Mouse (Mus musculus) left cerebral cortex, adult 18-20 months (tissue): Measurements from ENCODE around the gene Ctf1. TPM values are rescaled to one million over a fixed set of nuclear protein-coding genes. Genes with fewer than 3 reads are reported as not detected.
"Not testable (repeated sequence)": the region's sequence is repeated elsewhere in the genome, so short reads cannot be mapped to it uniquely, and the experiment has no call there.

Experiments used
- DNase-seq, 2 experiments: peaks; one replicate each; pipeline ENCODE4 v3.0.0; 2021 to 2022; ENCODE audit warnings: low spot score in 2 of 2, mixed read lengths in 1 of 2
- total RNA-seq, 2 experiments: library from RNA; stranded (reverse); gene quantifications; 2 replicates each; pipeline ENCODE4 v1.2.3; 2021

Ctf1 gene
- total RNA-seq, 2 experiments from 2014 or later, result 2.7 to 4.4 TPM

DNA sequence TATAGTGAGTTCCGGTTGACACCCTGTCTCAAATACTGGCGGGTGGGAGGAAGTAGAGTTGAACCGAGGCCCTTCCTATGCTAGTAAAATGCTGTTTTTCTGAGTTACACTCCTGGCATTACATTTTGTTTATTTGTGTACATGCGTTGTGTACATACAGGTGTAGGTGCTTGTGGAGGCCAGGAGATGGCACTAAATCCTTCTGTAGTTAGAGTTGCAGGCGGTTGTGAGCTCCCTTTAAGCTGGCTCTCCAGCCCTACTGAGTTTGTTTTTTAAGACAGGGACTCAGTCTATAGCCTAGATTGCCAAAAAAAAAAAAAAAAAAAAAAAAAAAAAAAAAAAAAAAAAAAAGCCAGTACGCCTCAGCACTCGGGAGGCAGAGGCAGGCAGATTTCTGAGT, 15.4 kb downstream of the Ctf1 start:
- no peak for DNase-seq

DNA sequence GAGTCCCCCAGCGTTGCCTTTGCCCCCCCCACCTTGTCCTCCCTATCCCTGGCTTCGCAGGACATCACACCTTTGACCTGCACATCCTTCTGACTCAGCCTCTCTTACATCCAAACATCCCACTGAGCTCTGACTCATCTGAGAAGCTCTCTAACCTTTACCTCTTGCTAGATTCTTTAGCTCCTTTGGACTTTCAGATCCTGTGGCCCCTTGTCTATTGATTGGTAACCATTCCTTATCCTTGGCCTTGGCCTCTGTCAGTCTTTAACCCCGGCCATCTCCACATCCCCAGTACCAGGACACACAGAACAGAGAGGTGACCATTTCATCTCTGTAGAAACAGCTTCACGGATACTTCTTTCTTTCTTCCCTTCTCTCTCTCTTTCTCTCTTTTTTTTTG, 17.6 kb downstream of the Ctf1 start:
- DNase-seq, result no peak

DNA sequence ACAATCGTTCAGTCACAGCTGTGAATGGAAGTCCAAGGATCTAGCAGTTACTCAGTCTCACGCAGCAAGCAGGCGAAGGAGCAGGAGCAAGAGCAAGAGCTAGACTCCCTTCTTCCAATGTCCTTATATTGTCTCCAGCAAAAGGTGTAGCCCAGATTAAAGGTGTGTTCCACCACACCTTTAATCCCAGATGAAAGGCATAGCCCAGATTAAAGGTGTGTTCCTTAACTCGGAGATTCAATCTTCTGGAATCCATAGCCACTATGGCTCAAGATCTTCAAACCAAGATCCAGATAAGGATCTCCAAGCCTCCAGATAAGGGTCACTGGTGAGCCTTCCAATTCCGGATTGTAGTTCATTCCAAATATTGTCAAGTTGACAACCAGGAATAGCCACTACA, 19.5 kb downstream of the Ctf1 start, which contains the start of gene Ctf2:
Gene Ctf2 (minus strand): TSS at position 101 of the 400 bp plus-strand sequence.
- DNase-seq, result not testable (repeated sequence)

GRCm38 (mm10) chr7:127744366-127745045, 32.0 kb downstream of the Ctf1 start, which contains the start of gene Fbxl19:
Fbxl19 (plus strand) TSS chr7:127744543.
- DNase-seq, result peak; percentile 75 to 79

DNA sequence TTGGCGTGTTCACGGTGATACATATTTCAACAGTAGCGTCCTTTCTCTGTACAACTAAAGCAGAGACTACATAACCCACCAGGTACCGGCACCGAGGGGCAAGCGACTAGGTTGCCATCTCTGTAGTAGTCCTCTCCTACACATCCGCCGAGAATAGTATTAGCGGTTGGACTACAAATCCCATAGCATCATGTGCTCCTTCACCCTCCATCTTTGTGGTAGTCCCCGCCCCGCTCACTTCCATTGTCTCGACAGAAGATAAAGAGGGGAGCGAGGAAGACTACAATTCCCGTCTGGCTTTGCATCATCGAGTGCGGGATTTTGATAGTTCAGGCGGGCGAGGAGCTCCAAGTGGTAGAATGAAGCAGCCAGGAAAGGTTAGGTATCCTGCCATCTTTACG, 32.7 kb downstream of the Ctf1 start:
- DNase-seq, result peak; percentile 89 to 94

- DNase-seq, result peak; percentile 96 to 98
Measured at GRCm38 (mm10) chr7:127745652-127746493, 33.3 kb downstream of the Ctf1 start.

DNA sequence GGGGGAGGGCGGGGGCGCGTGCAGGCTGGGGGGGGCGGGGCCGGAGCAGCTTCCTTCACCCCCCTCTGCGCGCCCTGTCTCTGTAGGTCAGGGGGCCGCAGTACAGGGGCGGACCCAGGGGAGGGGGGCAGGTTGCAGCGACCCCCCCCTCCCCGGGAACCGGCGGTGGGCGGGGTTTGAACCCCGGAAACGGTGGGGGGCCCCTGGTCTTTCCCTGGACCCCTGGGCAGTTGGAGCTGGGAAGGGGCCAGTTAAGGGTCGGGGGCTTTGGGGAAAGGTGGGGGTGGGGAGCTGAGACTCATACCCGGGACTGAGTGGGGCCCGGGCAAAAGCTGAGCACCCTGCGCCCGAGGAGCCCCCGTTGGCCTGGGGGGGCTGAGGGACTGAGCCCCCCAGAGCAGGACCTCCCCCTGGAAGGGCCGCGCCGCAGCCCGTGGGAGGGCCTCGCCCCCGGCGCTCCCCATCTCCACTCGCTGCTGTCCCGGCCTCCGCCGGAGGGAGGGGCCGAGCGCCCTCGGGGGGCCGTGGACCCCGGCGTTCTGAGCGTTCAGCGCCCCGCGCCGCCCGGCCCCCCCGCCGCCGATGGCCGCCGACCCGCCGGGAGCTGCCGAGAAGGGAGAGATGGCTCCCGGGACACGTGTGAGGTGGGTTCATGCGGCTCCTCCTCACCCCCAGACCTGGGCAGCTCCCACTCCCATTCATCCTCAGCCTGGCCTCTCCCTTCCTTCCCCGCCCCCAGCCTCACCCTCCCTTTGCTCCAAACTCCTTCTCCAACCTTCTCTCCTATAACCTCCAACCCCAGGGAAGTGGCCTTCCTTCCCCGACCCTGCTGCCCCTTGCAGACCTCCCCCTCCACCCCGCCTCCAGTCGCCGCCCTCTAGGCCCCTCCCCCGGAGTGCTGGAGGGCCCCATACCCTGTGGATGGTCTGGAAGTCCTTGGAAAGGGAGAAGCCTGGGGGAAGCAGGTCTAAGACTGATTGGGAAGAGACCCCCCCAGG, 34.3 kb downstream of the Ctf1 start:
- DNase-seq, result no peak

- DNase-seq, result no peak
Measured at GRCm38 (mm10) chr7:127747559-127748234, 35.2 kb downstream of the Ctf1 start.

DNA sequence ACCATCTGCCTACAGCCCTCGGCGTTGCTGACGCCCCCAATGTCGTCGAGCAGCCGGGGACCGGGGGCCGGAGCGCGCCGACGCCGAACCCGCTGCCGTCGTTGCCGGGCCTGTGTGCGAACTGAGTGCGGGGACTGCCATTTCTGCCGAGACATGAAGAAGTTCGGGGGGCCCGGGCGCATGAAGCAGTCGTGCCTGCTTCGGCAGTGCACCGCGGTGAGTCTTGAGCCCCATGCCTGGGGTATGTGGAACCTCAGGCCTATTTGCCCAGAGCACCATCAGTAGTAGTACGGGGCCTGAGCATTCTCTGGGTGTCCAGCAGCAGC, 35.7 kb downstream of the Ctf1 start:
- no peak for DNase-seq

DNA sequence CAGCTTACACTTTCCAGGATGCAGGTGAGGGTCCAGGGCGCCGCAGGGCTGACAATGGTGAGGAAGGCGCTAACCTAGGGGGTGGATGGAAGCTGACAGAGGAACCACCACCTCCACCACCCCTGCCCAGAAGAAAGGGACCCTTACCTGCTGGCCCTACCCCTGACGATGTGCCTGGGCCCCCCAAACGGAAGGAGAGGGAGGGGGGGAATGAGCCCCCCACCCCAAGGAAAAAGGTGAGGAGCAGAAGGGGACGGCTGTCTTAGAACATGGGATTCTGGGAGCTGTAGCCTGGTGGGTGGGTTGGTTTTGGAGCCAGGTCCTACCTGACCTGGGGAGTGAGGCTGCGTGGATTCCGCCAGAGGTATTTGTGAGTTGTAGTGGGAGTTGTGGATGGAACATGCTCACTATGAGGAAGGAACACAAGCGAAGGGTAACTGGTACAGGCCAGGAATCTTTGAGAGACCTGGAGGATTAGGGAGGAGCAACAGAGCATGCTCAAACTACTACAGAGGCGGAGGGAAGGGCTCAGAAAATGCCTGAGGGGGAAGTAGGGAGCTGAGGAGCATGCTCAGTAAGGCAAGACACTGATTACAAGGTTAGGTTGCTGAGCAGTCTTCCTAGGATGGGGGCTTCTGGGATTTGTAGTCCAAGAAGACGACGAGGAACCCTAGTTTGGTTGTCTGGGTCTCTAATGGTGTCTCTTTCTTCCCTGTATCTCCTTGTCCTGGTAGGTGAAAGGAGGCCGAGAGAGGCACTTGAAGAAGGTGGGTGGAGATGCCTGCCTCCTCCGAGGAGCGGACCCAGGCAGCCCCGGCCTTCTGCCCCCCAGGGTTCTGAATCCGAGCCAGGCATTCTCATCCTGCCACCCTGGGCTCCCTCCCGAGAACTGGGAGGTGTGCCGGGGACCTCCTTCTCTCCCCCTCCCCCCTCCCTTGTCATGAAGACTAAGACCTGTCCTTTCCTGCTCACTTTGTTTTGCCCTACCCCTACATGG, 37.9 kb downstream of the Ctf1 start:
- no peak for DNase-seq

DNA sequence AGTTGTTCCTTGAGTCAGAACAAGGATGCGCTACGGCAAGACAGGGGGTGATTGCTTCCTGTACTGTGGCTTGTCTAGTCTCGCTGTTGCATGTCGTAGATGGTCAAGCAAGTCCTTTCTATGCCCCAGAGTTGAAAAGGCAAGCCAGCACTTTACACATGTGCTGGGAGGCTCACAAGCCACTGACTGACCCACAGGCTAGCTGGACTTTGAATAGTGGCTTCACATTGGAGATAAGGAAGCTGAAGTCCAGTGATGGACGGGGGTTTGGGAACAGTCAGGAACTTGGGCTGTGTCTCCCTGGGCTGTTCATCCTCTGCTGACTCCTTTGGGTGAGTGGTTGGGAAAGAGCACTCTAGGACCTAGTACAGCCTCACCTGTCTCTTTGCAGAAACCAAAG, 39.1 kb downstream of the Ctf1 start:
- DNase-seq, result no peak

DNA sequence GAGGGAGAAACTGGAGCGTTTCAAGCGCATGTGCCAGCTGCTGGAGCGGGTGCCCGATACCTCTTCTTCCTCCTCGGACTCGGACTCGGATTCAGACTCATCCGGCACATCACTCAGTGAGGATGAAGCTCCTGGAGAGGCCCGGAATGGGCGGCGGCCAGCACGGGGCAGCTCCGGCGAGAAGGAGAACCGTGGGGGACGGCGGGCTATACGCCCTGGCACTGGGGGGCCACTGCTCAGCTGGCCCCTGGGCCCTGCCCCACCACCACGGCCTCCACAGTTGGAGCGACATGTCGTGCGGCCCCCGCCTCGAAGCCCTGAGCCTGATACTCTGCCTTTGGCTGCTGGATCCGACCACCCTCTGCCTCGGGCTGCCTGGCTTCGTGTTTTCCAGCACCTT, 39.5 kb downstream of the Ctf1 start:
- DNase-seq, result no peak

DNA sequence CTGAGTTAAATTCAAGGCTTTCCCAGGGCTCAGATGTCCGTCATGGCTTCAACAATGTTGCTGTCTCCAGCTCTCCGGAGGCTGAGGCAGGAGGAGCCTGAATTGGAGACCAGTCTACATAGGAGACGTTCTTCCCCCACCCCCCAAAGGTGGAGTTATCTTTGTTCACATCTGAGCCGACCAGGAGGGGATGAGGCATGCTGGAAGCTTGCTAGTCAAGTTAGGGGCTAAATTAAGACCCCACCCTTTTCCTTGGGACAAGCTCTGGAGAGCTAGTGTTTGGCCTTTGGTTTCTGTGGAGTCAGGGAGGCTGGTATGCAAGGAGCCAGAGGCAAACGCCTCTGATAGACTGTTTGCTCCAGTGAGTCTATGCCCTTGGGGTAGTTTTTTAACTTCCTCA, 40.6 kb downstream of the Ctf1 start:
- no peak for DNase-seq

DNA sequence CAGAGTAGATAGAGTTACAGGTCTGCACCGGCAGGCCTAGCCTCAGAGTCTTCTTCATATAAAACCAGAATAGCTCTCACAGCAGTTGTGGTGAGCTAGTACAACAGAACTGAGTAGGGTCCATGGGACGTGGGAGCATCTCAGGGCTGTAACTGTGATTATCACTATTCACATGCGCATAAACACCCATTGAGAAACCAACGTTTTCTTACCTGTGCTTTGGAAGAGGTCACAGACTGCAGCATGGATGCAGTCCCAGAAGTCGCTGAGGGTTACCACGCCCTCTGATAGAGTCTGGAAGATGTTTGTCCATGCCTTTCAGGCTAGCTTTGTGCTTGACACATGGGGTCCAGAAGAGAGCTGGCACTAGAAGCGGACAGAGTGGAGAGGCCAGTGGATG, 41.2 kb downstream of the Ctf1 start:
- DNase-seq, result no peak

GRCm38 (mm10) chr7:127759716-127760115, 47.2 kb downstream of the Ctf1 start:
- DNase-seq, result no peak

DNA sequence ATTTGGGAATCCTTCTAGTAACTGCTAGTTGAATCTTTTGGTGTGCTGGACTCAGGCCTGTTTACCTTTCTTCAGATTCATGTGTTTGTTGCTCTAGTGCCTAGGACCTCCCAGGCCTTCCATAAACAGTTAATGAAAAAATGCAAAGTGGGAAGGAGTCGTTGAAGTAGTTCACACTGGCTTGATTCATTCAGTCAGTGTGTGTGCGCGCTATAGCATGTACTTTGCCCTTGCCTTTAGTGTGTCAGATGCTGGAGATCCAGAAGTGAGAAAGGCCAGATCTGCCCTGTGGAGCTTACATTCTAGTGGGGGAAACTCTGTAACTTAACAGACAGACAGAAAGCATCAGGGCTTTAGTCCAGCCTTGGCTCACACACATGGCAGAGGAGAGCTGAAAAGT, 47.9 kb downstream of the Ctf1 start:
- no peak for DNase-seq

DNA sequence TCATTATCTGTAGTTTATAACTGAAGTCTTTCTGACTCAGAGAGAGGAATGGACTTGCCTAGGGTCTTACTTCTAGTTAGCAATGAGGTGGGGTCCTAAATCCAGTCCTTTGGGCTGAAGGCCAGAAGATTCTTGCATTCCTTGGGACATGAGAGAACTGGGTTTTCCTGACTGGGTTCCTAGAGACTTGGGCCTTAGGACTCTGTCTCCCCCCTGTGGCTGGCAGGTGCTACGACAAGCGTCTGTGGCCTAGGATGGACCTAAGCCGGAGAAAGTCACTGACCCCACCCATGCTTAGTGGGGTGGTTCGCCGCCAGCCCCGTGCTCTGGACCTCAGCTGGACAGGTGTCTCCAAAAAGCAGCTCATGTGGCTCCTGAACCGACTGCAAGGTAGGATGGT, 48.5 kb downstream of the Ctf1 start:
- DNase-seq, result peak in 1 of 2 experiments; percentile 63

- no peak for DNase-seq
Measured at GRCm38 (mm10) chr7:127763642-127764041, 51.1 kb downstream of the Ctf1 start.

DNA sequence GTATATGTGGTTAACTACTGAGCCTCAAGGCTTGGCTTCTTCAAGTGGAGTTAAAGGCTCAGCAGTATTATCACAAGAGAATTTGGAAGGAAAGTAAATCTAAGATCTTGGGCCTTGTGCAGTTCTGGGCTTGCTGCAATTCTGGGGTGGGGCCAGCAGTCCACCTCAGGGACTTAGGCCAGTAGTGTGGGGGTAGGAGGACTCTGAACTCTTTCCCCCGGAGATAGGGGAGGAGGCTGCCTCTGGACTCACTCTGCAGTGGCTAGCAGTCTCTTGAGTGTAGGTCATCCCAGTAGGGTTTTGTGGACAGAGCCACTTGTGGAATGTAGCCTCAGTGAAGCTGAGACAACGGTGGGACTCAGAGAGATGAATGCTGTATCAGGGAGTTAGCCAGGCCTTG, 53.2 kb downstream of the Ctf1 start:
- DNase-seq, result no peak
